Mouse (Mus musculus): Measurements from ENCODE around the gene G3bp2. TPM values are rescaled to one million over a fixed set of nuclear protein-coding genes. Genes with fewer than 3 reads are reported as not detected.
A peak's percentile ranks its signal among the peaks of the same experiment; 100 is the strongest.

Gene G3bp2
- polyA plus RNA-seq, 1 experiment: 127 TPM

DNA sequence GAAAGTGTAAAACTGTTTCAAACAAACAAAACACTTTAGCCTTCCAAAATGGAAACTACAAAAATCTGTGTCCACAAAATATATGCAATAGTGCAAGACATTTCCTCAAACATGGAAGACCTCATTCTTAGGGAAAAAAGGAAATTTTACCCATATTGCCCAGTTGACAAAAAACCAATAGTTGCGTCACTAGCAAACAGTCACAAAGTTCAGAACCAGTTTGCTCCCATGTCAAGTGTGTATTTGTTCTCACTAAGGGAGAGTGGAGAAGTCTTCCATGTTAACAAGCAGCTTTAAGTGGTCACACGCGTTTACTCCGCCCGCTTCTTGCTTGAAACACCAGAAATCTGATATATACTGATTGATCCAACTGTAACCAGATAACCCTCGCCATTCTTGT is 30.7 kb downstream of the G3bp2 start:
- no peaks in the 10 kb centered on the region for H3K4me1 ChIP-seq (ENCODE audit: control insufficient read depth, insufficient read depth, low read length)
- H3K4me3 ChIP-seq (ENCODE audit: insufficient read depth, low read length): no peak overlapping the region
- no peak overlapping the region for H3K27ac ChIP-seq (ENCODE audit: insufficient read depth, low read length)
- TF ChIP-seq CTCF (IDR thresholded peaks at IDR 0.05; ENCODE audit: extremely low read depth, insufficient read depth, low read length): no peak
- TF ChIP-seq POLR2A (IDR thresholded peaks at IDR 0.05; ENCODE audit: extremely low read depth, insufficient read depth, low read length): no peak

DNA sequence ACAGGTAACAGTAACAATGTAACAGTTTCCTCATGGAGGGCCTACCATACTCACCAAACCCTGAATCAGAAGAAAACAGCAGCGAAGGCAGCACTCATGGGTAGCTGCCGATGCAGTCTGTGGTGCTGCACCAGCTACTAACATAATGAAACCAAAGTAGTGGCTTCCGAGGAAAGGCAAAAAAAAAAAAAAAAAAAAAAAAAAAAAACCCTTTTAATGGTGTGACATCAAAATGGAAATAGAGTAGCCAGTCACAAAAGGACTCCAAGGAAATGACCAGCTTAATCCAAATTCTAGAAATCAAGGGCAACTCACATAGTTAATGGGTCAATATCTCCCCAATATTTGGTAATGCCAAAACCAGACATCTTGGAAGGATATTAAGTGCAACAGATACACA is 33.1 kb downstream of the G3bp2 start:
- Histone ChIP-seq H3K27ac (ENCODE audit: insufficient read depth, low read length) (no peak overlapping the region), H3K4me1 (ENCODE audit: control insufficient read depth, insufficient read depth, low read length) (no peaks in the 10 kb centered on the region), H3K4me3 (ENCODE audit: insufficient read depth, low read length) (no peak overlapping the region)
- TF ChIP-seq POLR2A (IDR thresholded peaks at IDR 0.05; ENCODE audit: extremely low read depth, insufficient read depth, low read length) (no peak), CTCF (IDR thresholded peaks at IDR 0.05; ENCODE audit: extremely low read depth, insufficient read depth, low read length) (no peak)

DNA sequence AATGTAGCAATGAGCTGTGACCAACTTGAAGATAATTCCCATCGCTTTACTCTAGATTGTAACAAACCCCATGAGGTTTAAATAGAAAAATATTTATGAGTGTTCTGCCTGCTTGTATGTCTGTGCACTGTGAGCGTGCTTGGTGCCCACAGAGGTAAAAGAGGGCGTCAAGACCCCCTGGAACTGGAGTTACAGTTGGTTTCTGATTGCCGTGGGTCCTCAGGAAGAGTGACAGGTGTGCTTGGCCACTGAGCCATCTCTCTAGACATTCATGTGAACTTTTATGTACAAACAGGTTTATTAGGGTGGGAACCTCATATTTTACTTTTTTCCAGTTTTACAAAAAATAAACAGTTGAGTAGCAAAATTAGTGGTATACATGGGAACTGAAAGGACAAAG is 39.7 kb downstream of the G3bp2 start, which contains the start of gene Cdkl2:
Gene Cdkl2, minus strand, starts transcription at position 101 of the 400 bp plus-strand sequence.
- no peak for TF ChIP-seq CTCF (IDR thresholded peaks at IDR 0.05; ENCODE audit: extremely low read depth, insufficient read depth, low read length)
- TF ChIP-seq POLR2A (IDR thresholded peaks at IDR 0.05; ENCODE audit: extremely low read depth, insufficient read depth, low read length): no peak
- peak within 1 kb of the TSS; percentile 70 for H3K4me3 ChIP-seq (ENCODE audit: insufficient read depth, low read length)
- 0 out of 2 replicates have a peak, but pooled peaks cover 1% of the 10 kb centered on the region for H3K4me1 ChIP-seq (ENCODE audit: control insufficient read depth, insufficient read depth, low read length)
- peak within 1 kb of the TSS; percentile 73 for H3K27ac ChIP-seq (ENCODE audit: insufficient read depth, low read length)

DNA sequence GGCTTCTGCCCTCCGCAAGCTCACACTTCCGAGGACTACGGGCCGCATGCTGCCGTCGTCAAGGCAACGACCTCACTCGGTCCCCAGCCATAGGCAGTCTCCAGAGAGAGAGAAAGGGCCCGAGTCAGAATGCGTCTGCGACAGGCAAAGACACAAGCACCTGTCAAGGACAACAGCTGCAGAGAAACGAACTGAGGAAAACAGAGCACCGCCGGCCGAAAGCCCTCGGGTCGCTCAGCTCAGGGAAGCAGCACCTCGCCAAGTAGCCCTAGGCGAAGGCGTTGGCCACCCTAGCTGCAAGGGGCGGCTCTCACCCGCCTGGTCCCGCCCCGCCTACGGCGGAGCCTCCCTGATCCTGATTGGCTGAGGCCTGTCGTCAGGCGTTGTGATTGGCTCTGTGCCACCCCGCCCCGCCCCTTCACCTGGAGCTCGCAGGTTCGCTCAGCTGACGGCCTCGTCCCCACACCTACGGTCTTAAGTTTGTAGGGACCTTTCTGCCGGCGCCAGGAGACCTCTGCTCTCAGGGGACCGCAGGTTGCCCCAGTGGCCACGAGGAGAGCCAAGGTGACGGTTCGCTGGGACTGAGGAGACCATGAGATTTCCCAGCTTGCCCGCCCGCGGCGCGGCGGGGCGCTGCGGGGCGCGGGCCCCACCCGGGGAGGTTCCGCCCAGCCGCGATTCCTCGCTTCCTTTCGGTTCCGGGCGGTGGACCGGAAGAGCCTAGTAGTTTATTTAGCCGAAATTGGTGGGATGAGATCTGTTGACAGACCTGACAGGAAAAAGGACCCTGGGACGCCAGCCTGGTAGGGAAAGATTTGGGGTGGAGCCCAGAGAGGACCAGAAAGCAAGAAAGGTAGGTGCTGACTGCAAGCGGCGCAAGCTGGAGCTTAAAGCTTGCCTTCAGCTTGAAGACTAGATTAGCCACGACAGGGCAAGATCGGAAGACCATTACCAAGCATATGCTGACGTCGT is 40.9 kb downstream of the G3bp2 start:
- peak overlapping the region; percentile 73 for H3K27ac ChIP-seq (ENCODE audit: insufficient read depth, low read length)
- TF ChIP-seq CTCF (IDR thresholded peaks at IDR 0.05; ENCODE audit: extremely low read depth, insufficient read depth, low read length) (no peak), POLR2A (IDR thresholded peaks at IDR 0.05; ENCODE audit: extremely low read depth, insufficient read depth, low read length) (peak; percentile 67)
- peak overlapping the region; percentile 70 for H3K4me3 ChIP-seq (ENCODE audit: insufficient read depth, low read length)
- 0 out of 2 replicates have a peak, but pooled peaks cover 1% of the 10 kb centered on the region for H3K4me1 ChIP-seq (ENCODE audit: control insufficient read depth, insufficient read depth, low read length)

DNA sequence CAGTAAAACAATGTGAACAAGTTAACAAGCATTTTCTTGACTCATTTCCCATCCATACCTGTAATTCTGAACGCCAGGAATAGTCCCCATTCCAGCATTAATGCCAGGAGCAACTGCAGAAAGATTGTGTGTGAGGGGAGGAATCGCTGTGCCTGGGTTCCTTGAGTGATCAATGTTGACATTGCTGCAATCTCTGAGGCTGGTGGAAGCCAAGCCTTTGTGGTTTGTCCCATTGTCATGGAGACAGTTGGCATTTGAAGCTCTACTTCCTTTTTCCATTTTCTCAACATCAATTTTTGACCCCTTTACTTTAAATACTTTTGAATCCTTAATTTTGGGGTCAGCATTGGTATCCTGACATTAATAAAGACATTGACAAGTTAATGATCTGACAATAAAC is 63.6 kb downstream of the G3bp2 start:
- Histone ChIP-seq H3K27ac (ENCODE audit: insufficient read depth, low read length) (no peak overlapping the region), H3K4me1 (ENCODE audit: control insufficient read depth, insufficient read depth, low read length) (no peaks in the 10 kb centered on the region)
- no peak for TF ChIP-seq CTCF (IDR thresholded peaks at IDR 0.05; ENCODE audit: extremely low read depth, insufficient read depth, low read length)
- no peak for TF ChIP-seq POLR2A (IDR thresholded peaks at IDR 0.05; ENCODE audit: extremely low read depth, insufficient read depth, low read length)

DNA sequence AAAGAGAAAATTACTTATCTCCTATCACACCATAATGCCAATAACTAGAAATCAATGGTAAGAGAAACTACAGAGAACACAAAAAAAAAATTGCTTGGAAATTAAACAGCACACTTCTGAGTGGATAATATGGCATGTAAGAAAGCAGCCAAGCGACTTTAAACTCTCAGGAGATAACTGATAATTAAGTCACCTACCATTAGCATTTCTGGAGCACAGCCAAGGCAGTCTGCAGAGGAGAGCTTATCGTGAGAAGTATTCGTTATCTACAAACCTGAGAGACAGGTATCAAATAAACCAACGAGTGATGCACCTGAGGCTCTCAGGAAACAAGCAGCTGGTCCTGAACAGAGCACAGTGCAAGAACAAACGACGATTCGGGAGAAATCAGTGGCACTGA is 71.8 kb downstream of the G3bp2 start:
- Histone ChIP-seq H3K27ac (ENCODE audit: insufficient read depth, low read length) (no peak overlapping the region), H3K4me3 (ENCODE audit: insufficient read depth, low read length) (no peak overlapping the region), H3K4me1 (ENCODE audit: control insufficient read depth, insufficient read depth, low read length) (no peaks in the 10 kb centered on the region)
- no peak for TF ChIP-seq CTCF (IDR thresholded peaks at IDR 0.05; ENCODE audit: extremely low read depth, insufficient read depth, low read length)
- TF ChIP-seq POLR2A (IDR thresholded peaks at IDR 0.05; ENCODE audit: extremely low read depth, insufficient read depth, low read length): no peak

More for the DNA sequence above, 63.6 kb downstream of the G3bp2 start:
- H3K4me3 ChIP-seq (ENCODE audit: insufficient read depth, low read length): no peak overlapping the region

DNA sequence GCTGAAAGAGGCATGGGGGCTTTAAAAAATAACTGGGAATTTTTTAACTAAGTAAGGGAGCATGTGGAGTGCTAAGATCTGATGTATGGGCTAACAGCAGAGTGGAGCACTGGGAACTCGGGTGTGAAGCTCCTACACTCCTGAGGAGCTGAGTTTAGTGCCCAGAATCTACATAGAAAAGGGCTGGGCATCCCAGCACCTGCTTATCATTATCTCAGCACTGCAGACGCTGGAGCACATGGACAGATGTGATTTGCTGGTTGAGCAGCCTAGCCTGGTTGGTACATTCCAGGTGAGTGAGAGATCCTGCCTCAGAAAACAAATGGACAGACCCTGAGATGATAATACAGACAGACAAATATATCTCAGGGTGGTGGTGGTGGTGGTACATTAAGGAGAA is 73.7 kb downstream of the G3bp2 start:
- H3K4me1 ChIP-seq (ENCODE audit: control insufficient read depth, insufficient read depth, low read length): no peaks in the 10 kb centered on the region
- H3K4me3 ChIP-seq (ENCODE audit: insufficient read depth, low read length): no peak overlapping the region
- no peak overlapping the region for H3K27ac ChIP-seq (ENCODE audit: insufficient read depth, low read length)
- TF ChIP-seq CTCF (IDR thresholded peaks at IDR 0.05; ENCODE audit: extremely low read depth, insufficient read depth, low read length) (no peak), POLR2A (IDR thresholded peaks at IDR 0.05; ENCODE audit: extremely low read depth, insufficient read depth, low read length) (no peak)

DNA sequence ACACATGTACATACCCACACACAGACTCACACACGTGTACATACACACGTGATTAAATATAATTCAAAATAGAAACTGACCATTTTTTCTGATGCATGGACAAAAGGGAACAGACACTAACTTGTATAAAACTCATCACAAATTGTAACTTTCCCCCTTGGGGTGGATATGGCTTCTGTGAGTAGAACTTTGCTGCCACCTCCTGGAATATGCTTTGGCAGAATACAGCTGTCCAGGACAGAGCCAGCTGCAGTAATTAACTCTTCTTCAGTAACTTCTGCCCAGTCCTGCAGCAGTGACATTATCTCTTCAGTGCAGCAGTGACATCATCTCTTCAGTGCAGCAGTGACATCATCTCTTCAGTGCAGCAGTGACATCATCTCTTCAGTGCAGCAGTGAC is 80.5 kb downstream of the G3bp2 start:
- H3K27ac ChIP-seq (ENCODE audit: insufficient read depth, low read length): no peak overlapping the region
- no peaks in the 10 kb centered on the region for H3K4me1 ChIP-seq (ENCODE audit: control insufficient read depth, insufficient read depth, low read length)
- H3K4me3 ChIP-seq (ENCODE audit: insufficient read depth, low read length): no peak overlapping the region
- peak; percentile 45 for TF ChIP-seq CTCF (IDR thresholded peaks at IDR 0.05; ENCODE audit: extremely low read depth, insufficient read depth, low read length)
- no peak for TF ChIP-seq POLR2A (IDR thresholded peaks at IDR 0.05; ENCODE audit: extremely low read depth, insufficient read depth, low read length)

Other genes starting within 250 kb of the G3bp2 start
- gene Rchy1, start 120.7 kb downstream of the G3bp2 start, polyA plus RNA-seq (2012; rRNA removed): 43.8 and 45.5 TPM in 2 replicates
- not detected in 2 replicates for gene Odaph, start 96.2 kb downstream of the G3bp2 start, polyA plus RNA-seq (2012; rRNA removed)
- 19.0 and 21.9 TPM in 2 replicates for gene Cdkl2, start 39.8 kb downstream of the G3bp2 start, polyA plus RNA-seq (2012; rRNA removed)
- 44.8 and 46.2 TPM in 2 replicates for gene Uso1, start 54.2 kb upstream of the G3bp2 start, polyA plus RNA-seq (2012; rRNA removed)
- gene U90926, start 131.7 kb upstream of the G3bp2 start, polyA plus RNA-seq (2012; rRNA removed): not detected in 2 replicates
- gene Ppef2, start 172.6 kb upstream of the G3bp2 start, polyA plus RNA-seq (2012; rRNA removed): 0.98 and 2.4 TPM in 2 replicates
- 48.7 and 50.7 TPM in 2 replicates for gene Naaa, start 194.5 kb upstream of the G3bp2 start, polyA plus RNA-seq (2012; rRNA removed)
- 11.8 and 13.8 TPM in 2 replicates for gene Sdad1, start 226.8 kb upstream of the G3bp2 start, polyA plus RNA-seq (2012; rRNA removed)
- not detected in 2 replicates for gene Cxcl9, start 244.4 kb upstream of the G3bp2 start, polyA plus RNA-seq (2012; rRNA removed)
- 13.8 and 15.2 TPM in 2 replicates for gene Art3, start 248.1 kb upstream of the G3bp2 start, polyA plus RNA-seq (2012; rRNA removed)

Data from cortical plate, adult 2 months (tissue).